Mouse (Mus musculus) Patski (cell line): ENCODE results near the gene D17Wsu92e. TPM values are rescaled to one million over a fixed set of nuclear protein-coding genes. Genes with fewer than 3 reads are reported as not detected.
"Not testable (repeated sequence)": the region's sequence is repeated elsewhere in the genome, so short reads cannot be mapped to it uniquely, and the experiment has no call there.

Experiments
- ATAC-seq: fragments of 100-300 bp; one replicate; pipeline ENCODE4 v1.8.0; 2021
- CTCF ChIA-PET: fragments of 350-600 bp; sonication (Branson Sonifier 250); formaldehyde crosslinking; loops from one replicate; lab custom pipeline; 2022; ENCODE audit warnings: inconsistent platforms; lab: Charles Lee
- POLR2A ChIA-PET: fragments of 350-600 bp; sonication (Branson Sonifier 250); formaldehyde crosslinking; loops from one replicate; lab custom pipeline; 2022; ENCODE audit warnings: antibody characterized with exemption, inconsistent platforms; lab: Charles Lee
- DNase-seq: peaks from one replicate; pipeline ENCODE4 v3.0.0-alpha.2; 2011; ENCODE audit warnings: low read depth, low spot score
- H3K27me3 ChIP-seq: fragments of 371-371 bp; one replicate; pipeline ENCODE4 v1.5.1; 2021
- CTCF ChIP-seq: fragments of 100-300 bp; IDR thresholded peaks from one replicate; pipeline ENCODE4 v1.5.1; 2021
- in situ Hi-C: fragments of 300-500 bp; cut with MboI; formaldehyde crosslinking; loops from 3 replicates; pipeline ENCODE4 v1.11.1; 2018; ENCODE audit warnings: low pct_unique_long_range_greater_than_20kb, mixed read lengths
- polyA plus RNA-seq: library from polyadenylated mRNA; unstranded; gene quantifications from one replicate; pipeline ENCODE4 v1.2.3, GENCODE M21; 2021

The D17Wsu92e gene
- polyA plus RNA-seq, 1 experiment from 2014 or later = 105 TPM

GRCm38 (mm10) chr17:27839469-27840252, 19.2 kb upstream of the D17Wsu92e start:
- in situ Hi-C loops = no loop called here
- H3K27me3 ChIP-seq = no peaks in the 10 kb centered on the region
- peak; percentile 69 for ATAC-seq
- CTCF ChIA-PET = interaction anchor here (1.5 kb wide), 1 partner anchor 9 kb away, joined by 3 read pairs; no protein-coding TSS in a partner anchor
- peak; percentile 80 for DNase-seq
- TF ChIP-seq CTCF = no peak
- POLR2A ChIA-PET = no interaction called here

- DNase-seq, ATAC-seq, in situ Hi-C loops, H3K27me3 ChIP-seq, POLR2A ChIA-PET, CTCF ChIA-PET: not testable (repeated sequence)
Measured at GRCm38 (mm10) chr17:27837850-27838249, 17.4 kb upstream of the D17Wsu92e start, which contains the start of gene Snrpc. Gene Snrpc (plus strand): TSS chr17:27838150.

DNA sequence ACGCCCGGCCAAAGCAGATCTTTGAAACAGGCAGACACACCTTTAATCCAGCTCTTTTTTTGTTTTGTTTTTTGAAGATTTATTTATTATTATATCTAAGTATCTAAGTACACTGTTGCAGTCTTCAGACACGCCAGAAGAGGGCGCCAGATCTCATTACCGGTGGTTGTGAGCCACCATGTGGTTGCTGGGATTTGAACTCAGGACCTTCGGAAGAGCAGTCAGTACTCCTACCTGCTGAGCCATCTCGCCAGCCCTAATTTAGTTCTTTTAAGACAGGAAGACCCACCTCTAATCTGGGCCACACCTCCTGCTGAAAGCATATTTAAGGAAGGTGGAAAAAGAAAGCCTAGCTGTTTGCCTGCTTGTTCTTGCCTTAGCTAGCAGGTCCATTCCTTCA, 10.0 kb upstream of the D17Wsu92e start:
- peak; percentile 67 for TF ChIP-seq CTCF

GRCm38 (mm10) chr17:27827511-27827910, 7.1 kb upstream of the D17Wsu92e start:
- ATAC-seq (no peak), DNase-seq (no peak)
- no peaks in the 10 kb centered on the region for H3K27me3 ChIP-seq
- no peak for TF ChIP-seq CTCF
- ChIA-PET POLR2A (no interaction called here), CTCF (no interaction called here)
- in situ Hi-C loops = no loop called here

More for the DNA sequence above, 10.0 kb upstream of the D17Wsu92e start:
- POLR2A ChIA-PET = interaction anchor here (0.7 kb wide), 1 partner anchor 78 kb away, joined by 11 read pairs; no protein-coding TSS in a partner anchor
- in situ Hi-C loops = no loop called here
- CTCF ChIA-PET = no interaction called here
- DNase-seq (no peak), ATAC-seq (no peak)
- peaks cover 2% of the 10 kb centered on the region for H3K27me3 ChIP-seq

DNA sequence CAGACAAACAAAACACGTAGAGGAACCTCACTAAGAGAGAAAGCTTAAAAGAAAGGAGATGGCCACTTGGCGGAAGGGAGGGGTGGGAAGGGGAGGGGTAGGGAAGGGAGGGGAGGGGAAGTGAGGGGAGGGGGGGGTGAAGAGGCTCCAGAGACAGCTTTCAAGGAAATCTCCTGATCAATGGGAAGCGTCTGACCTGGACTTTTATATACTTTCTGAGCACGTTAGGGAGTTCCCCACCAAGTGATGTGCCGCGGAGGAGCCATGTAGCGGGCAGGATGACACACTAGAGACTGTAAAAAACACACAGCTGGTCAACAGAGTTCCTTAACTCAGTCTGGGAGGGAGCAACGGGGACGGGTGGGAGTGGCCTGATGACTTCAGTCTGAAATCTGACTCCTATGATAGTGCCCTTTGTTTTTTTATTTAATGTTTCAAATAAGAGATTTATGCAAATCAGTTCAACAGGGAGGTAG, 6.5 kb upstream of the D17Wsu92e start:
- POLR2A ChIA-PET = no interaction called here
- TF ChIP-seq CTCF = no peak
- CTCF ChIA-PET = no interaction called here
- ATAC-seq (no peak), DNase-seq (no peak)
- in situ Hi-C loops = no loop called here
- H3K27me3 ChIP-seq = no peaks in the 10 kb centered on the region

DNA sequence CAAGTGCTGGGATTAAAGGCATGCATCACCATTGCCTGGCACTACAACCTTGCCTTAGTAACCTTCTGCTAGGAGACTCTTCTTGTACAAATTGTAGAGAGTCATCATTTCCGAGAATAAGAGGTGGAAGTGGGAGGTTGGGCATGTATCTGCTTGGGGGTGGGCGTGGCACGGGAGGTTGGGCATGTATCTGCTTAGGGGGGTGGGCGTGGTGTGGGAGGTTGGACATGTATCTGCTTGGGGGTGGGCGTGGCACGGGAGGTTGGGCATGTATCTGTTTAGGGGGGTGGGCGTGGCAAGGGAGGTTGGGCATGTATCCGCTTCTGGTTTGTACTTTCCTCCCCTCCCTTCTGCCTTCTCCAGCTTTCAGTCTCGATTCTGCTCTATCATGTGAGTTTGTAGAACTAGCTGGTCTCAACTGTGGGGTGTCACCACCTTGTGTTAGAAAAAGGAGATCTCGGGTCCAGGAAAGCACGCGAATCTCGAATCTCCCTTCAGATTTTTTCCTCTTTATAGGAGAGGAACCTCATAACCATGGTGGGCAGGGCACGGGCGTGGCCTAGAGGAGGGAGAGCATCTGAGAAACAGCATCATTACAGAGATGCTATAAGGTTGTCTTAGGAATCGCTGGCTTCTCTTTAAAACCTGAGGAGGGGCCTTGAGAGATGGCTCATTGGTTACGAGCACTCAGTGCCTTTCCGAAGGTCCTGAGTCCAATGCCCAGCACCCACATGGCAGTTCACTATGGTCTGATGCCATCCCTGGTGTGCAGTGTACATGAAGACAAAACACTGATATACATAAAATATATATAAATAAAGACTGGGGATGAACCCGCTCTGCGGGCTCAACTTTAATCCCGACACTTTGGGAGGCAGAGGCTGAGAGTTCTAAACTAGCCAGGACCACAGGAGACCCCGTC, 5.8 kb upstream of the D17Wsu92e start:
- H3K27me3 ChIP-seq = no peaks in the 10 kb centered on the region
- no peak for TF ChIP-seq CTCF
- in situ Hi-C loops = no loop called here
- ChIA-PET CTCF (no interaction called here), POLR2A (no interaction called here)
- ATAC-seq (no peak), DNase-seq (no peak)

- ChIA-PET CTCF (no interaction called here), POLR2A (no interaction called here)
- DNase-seq = no peak
- ATAC-seq = no peak
- no peaks in the 10 kb centered on the region for H3K27me3 ChIP-seq
- TF ChIP-seq CTCF = no peak
- in situ Hi-C loops = no loop called here
Measured at GRCm38 (mm10) chr17:27825539-27825938, 5.1 kb upstream of the D17Wsu92e start.

GRCm38 (mm10) chr17:27824941-27825340, 4.5 kb upstream of the D17Wsu92e start:
- POLR2A ChIA-PET = no interaction called here
- TF ChIP-seq CTCF = no peak
- DNase-seq = no peak
- no peak for ATAC-seq
- H3K27me3 ChIP-seq = no peaks in the 10 kb centered on the region
- CTCF ChIA-PET = no interaction called here
- in situ Hi-C loops = no loop called here

GRCm38 (mm10) chr17:27823142-27823905, 2.9 kb upstream of the D17Wsu92e start:
- CTCF ChIA-PET = no interaction called here
- DNase-seq (no peak), ATAC-seq (no peak)
- no peak for TF ChIP-seq CTCF
- no peaks in the 10 kb centered on the region for H3K27me3 ChIP-seq
- POLR2A ChIA-PET = no interaction called here
- in situ Hi-C loops = no loop called here
